Mouse (Mus musculus) embryonic fibroblast, embryonic 13.5 days (primary cell): ENCODE data around the gene Umodl1.

Experiments
- CTCF ChIP-seq: IDR thresholded peaks from 2 replicates; pipeline ENCODE4 v1.5.1; 2011; ENCODE audit warnings: mild to moderate bottlenecking, control low read depth, low read length, moderate library complexity, borderline replicate concordance; ENCODE audit not compliant: insufficient read depth
- POLR2A ChIP-seq: IDR thresholded peaks from 2 replicates; pipeline ENCODE4 v1.6.1; 2011; ENCODE audit warnings: low read depth, mild to moderate bottlenecking, control low read depth, low read length, moderate library complexity

DNA sequence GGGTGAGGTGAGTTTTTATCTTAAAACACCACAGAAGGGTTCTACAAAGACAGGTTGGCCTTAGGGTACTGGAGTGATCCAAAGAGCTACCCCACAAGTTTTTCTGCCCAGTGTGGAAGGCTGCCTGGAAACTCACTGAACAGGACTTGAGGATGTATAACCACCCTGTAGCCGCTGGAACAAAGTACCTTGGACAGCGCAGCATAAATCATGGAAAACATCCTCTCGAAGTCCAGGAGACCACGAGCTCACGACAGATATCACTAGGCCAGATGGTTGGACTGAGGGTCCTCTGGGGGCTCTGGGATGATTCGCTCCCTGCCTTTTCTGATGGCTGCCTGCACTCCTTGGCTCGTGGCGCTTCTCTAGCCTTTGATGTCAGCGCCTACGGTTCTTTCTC lies 24.1 kb downstream of the Umodl1 start:
- TF ChIP-seq POLR2A (no peak), CTCF (no peak)
